Mouse (Mus musculus) G1E (cell line): ENCODE results near the gene Zkscan6.

Experiments
- CTCF ChIP-seq: IDR thresholded peaks from 2 replicates; pipeline ENCODE4 v1.5.1; 2012; ENCODE audit warnings: low read depth, low read length, inconsistent platforms, mixed read lengths
- TAL1 ChIP-seq: conservative IDR thresholded peaks from 2 replicates; pipeline ENCODE4 v1.6.1; 2012; ENCODE audit warnings: low read depth, low read length, inconsistent platforms, mixed read lengths

- TF ChIP-seq CTCF (no peak), TAL1 (no peak)
Measured at GRCm38 (mm10) chr11:65812088-65812487, 5.1 kb downstream of the Zkscan6 start.
